Mouse (Mus musculus) olfactory bulb, adult 2 months (tissue): ENCODE measurements at regions not wholly inside any gene's neighbourhood (a gene's known extent, or its start where the extent isn't known, plus 50 kb on each side); places are given as distances from the start of the nearest gene placed in this dataset.

Experiments used
- CTCF ChIP-seq: fragments of 200-500 bp; IDR thresholded peaks from 2 replicates; pipeline ENCODE4 v1.5.1; 2012; ENCODE audit warnings: low read depth, mild to moderate bottlenecking, low read length, moderate library complexity; ENCODE audit not compliant: insufficient read depth
- POLR2A ChIP-seq: fragments of 200-500 bp; IDR thresholded peaks from 2 replicates; pipeline ENCODE4 v1.6.1; 2012; ENCODE audit warnings: mild to moderate bottlenecking, low read depth, low read length, moderate library complexity; ENCODE audit not compliant: insufficient read depth

GRCm38 (mm10) chr12:54264418-54264733 is 60.7 kb upstream of the Egln3 start:
- no peak for TF ChIP-seq CTCF
- TF ChIP-seq POLR2A: no peak
